Mouse (Mus musculus) heart, embryonic 11.5 days (tissue): Measurements from ENCODE around the gene Olfr464. TPM values are rescaled to one million over a fixed set of nuclear protein-coding genes. Genes with fewer than 3 reads are reported as not detected.

Source experiments
- ATAC-seq: fragments of 200-750 bp; cut with Nextera tagmentation; replicated peaks from 2 replicates; pipeline ENCODE4 v1.8.0; 2017; ENCODE audit warnings: moderate library complexity; ENCODE audit not compliant: insufficient number of reproducible peaks, low FRiP score, low TSS enrichment
- H3K27ac ChIP-seq: fragments of 300-500 bp; sonication (generic); 2 replicates; pipeline ENCODE4 v1.5.1; 2014; ENCODE audit warnings: mild to moderate bottlenecking, low read depth, low read length
- H3K27me3 ChIP-seq: fragments of 300-500 bp; sonication (generic); 2 replicates; pipeline ENCODE4 v1.6.1; 2014; ENCODE audit warnings: mild to moderate bottlenecking, low read length, mixed read lengths; ENCODE audit not compliant: control insufficient read depth, insufficient read depth
- H3K36me3 ChIP-seq: fragments of 300-500 bp; sonication (generic); 2 replicates; pipeline ENCODE4 v1.6.1; 2014; ENCODE audit warnings: mild to moderate bottlenecking, low read length, moderate library complexity, mixed read lengths; ENCODE audit not compliant: control insufficient read depth, insufficient read depth
- H3K4me1 ChIP-seq: fragments of 300-500 bp; sonication (generic); 2 replicates; pipeline ENCODE4 v1.6.1; 2014; ENCODE audit warnings: low read length; ENCODE audit not compliant: control insufficient read depth, insufficient read depth
- H3K4me2 ChIP-seq: fragments of 300-500 bp; sonication (generic); 2 replicates; pipeline ENCODE4 v1.6.1; 2014; ENCODE audit warnings: mild to moderate bottlenecking, moderate library complexity
- H3K4me3 ChIP-seq: fragments of 300-500 bp; sonication (generic); 2 replicates; pipeline ENCODE4 v1.5.1; 2014; ENCODE audit warnings: low read depth, low read length
- H3K9ac ChIP-seq: fragments of 300-500 bp; sonication (generic); 2 replicates; pipeline ENCODE4 v1.6.1; 2014; ENCODE audit warnings: mild to moderate bottlenecking, low read depth, low read length, moderate library complexity
- H3K9me3 ChIP-seq: fragments of 300-500 bp; sonication (generic); replicated peaks from 2 replicates; pipeline ENCODE4 v1.6.1; 2016; ENCODE audit warnings: low read length; ENCODE audit not compliant: control insufficient read depth
- WGBS: fragments of 180-500 bp; shearing (Covaris S2); extraction: QIAGEN DNeasy Blood & Tissue Kit; methylation state at CpG from one replicate; pipeline ENCODE4 v1.1.7; 2014; ENCODE audit not compliant: insufficient replicate concordance; 5-methylcytosine and 5-hydroxymethylcytosine counted together
- polyA plus RNA-seq: library from polyadenylated mRNA; unstranded; fragments of >200 nt; fragmentation: Nextera tagmentation; extraction: Ambion mirVana; gene quantifications from 2 replicates; pipeline ENCODE4 v1.2.1, GENCODE M21; 2014

The Olfr464 gene
- not detected in 2 replicates for polyA plus RNA-seq

DNA sequence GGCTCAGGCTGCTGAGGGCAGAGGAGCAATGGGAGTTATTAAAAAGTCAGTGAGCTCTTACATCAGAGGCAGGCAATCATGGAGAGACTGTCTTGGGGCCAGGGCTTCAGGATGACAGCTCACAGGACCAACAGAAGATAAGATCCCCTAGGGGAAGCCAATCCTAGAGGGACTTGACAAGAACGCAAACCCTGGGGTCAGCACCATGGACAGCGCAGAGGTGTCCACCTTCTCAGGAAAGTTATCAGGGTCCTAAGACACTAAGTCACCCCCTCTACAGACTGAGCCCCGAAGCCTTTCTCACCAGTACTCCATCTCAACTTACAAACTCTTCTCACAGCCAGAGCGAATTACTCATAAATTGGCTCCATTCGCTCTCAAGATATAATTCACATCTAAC, at the start of gene Olfr464:
Olfr464 (minus strand) TSS at position 2 of the 400 bp plus-strand sequence.
- 29% methylated on average over 5 of the region's 5 CpGs for WGBS
- Histone ChIP-seq H3K4me1 (no peaks in the 10 kb centered on the region), H3K4me2 (no peak within 1 kb of the TSS), H3K4me3 (no peak within 1 kb of the TSS), H3K9me3 (no peaks in the 10 kb centered on the region), H3K9ac (no peak within 1 kb of the TSS), H3K27ac (no peak within 1 kb of the TSS), H3K27me3 (no peaks in the 10 kb centered on the region), H3K36me3 (no peaks in the 10 kb centered on the region)
- ATAC-seq, result no peak

- Histone ChIP-seq H3K27ac (no peak overlapping the region), H3K36me3 (no peaks in the 10 kb centered on the region), H3K9ac (no peak overlapping the region), H3K4me2 (peak overlapping the region; percentile 59), H3K27me3 (peaks cover 3% of the 10 kb centered on the region; the same call in 1 of the 2 replicates), H3K9me3 (no peaks in the 10 kb centered on the region), H3K4me1 (peaks cover 2% of the 10 kb centered on the region; the same call in 1 of the 2 replicates), H3K4me3 (peak overlapping the region; percentile 21; the same call in 1 of the 2 replicates)
- WGBS, result 15% methylated on average over 14 of the region's 20 CpGs
- ATAC-seq, result no peak
Observed at GRCm38 (mm10) chr11:87968356-87969122, 47.8 kb upstream of the Olfr464 start.

- Histone ChIP-seq H3K4me3 (peak overlapping the region; percentile 21; the same call in 1 of the 2 replicates), H3K4me1 (peaks cover 2% of the 10 kb centered on the region; the same call in 1 of the 2 replicates), H3K36me3 (no peaks in the 10 kb centered on the region), H3K9me3 (no peaks in the 10 kb centered on the region), H3K9ac (no peak overlapping the region), H3K27me3 (peaks cover 3% of the 10 kb centered on the region; the same call in 1 of the 2 replicates), H3K4me2 (peak overlapping the region; percentile 59), H3K27ac (no peak overlapping the region)
- 4% methylated on average over 16 of the region's 17 CpGs for WGBS
- no peak for ATAC-seq
Observed at GRCm38 (mm10) chr11:87967692-87968289, 47.0 kb upstream of the Olfr464 start.

GRCm38 (mm10) chr11:87966214-87966613, 45.4 kb upstream of the Olfr464 start:
- Histone ChIP-seq H3K4me2 (peak overlapping the region; percentile 8; the same call in 1 of the 2 replicates), H3K9ac (0 out of 2 replicates have a peak overlapping the region, but pooled peaks have one; percentile 16), H3K4me3 (no peak overlapping the region), H3K27me3 (peaks cover 3% of the 10 kb centered on the region; the same call in 1 of the 2 replicates), H3K27ac (no peak overlapping the region), H3K9me3 (no peaks in the 10 kb centered on the region), H3K4me1 (peaks cover 2% of the 10 kb centered on the region; the same call in 1 of the 2 replicates), H3K36me3 (no peaks in the 10 kb centered on the region)
- 26% methylated on average over 10 of the region's 10 CpGs for WGBS
- ATAC-seq, result 0 out of 2 replicates have a peak, but pooled peaks have one; percentile 22

- ATAC-seq, result no peak
- H3K36me3 ChIP-seq, result no peaks in the 10 kb centered on the region
- H3K4me2 ChIP-seq, result no peak overlapping the region
- WGBS, result 44% methylated on average over 3 of the region's 3 CpGs
- H3K9me3 ChIP-seq, result no peaks in the 10 kb centered on the region
- H3K4me1 ChIP-seq, result peaks cover 2% of the 10 kb centered on the region; the same call in 1 of the 2 replicates
- H3K4me3 ChIP-seq, result no peak overlapping the region
- no peaks in the 10 kb centered on the region for H3K27me3 ChIP-seq
- H3K27ac ChIP-seq, result no peak overlapping the region
- H3K9ac ChIP-seq, result no peak overlapping the region
Observed at GRCm38 (mm10) chr11:87965293-87965692, 44.5 kb upstream of the Olfr464 start.

DNA sequence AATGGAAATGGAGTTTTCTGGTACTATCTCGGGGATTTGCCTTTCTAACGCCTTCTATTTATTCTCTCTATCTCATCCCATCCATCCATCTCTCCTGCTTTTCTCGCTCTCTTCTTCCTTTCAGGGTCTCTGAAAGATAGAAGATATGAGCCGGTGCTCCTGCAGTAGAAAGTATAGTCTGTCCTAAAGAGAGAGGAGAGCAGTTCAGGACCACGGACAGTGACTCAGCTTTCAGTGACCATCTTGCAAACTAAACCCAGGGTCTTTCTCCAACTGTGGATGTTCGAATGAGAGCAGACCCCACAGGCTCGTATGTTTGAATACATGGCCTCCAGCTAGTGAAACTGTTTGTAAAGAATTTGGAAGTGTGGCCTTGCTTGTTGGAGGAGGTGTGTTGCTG, 36.3 kb upstream of the Olfr464 start:
- Histone ChIP-seq H3K4me1 (no peaks in the 10 kb centered on the region), H3K9me3 (no peaks in the 10 kb centered on the region), H3K27me3 (no peaks in the 10 kb centered on the region), H3K36me3 (no peaks in the 10 kb centered on the region), H3K27ac (no peak overlapping the region), H3K4me3 (no peak overlapping the region), H3K4me2 (no peak overlapping the region), H3K9ac (no peak overlapping the region)
- 35% methylated on average over 7 of the region's 7 CpGs for WGBS
- no peak for ATAC-seq

DNA sequence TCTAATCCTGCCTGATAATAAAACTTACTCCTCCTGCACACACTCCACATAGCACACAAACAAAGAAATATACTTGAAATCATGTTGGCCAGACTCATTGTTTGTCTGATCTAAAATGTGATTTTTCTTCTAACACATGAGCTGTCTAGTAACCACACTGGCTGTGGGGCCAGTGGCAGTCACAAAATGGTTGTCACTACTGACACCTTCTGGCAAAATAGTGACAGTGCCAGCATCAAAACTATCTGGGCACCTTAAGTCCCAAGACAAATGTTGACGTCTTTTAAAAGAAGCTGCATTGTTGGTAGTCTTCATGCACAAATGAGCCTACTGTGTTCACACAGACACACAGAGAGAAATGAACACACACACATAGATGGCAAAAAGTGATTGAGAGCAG, 34.4 kb upstream of the Olfr464 start:
- no peaks in the 10 kb centered on the region for H3K4me1 ChIP-seq
- H3K9ac ChIP-seq, result no peak overlapping the region
- H3K27ac ChIP-seq, result no peak overlapping the region
- no peaks in the 10 kb centered on the region for H3K9me3 ChIP-seq
- H3K36me3 ChIP-seq, result no peaks in the 10 kb centered on the region
- 11% methylated on average over 1 of the region's 1 CpGs for WGBS
- no peak for ATAC-seq
- no peak overlapping the region for H3K4me3 ChIP-seq
- no peaks in the 10 kb centered on the region for H3K27me3 ChIP-seq
- no peak overlapping the region for H3K4me2 ChIP-seq

DNA sequence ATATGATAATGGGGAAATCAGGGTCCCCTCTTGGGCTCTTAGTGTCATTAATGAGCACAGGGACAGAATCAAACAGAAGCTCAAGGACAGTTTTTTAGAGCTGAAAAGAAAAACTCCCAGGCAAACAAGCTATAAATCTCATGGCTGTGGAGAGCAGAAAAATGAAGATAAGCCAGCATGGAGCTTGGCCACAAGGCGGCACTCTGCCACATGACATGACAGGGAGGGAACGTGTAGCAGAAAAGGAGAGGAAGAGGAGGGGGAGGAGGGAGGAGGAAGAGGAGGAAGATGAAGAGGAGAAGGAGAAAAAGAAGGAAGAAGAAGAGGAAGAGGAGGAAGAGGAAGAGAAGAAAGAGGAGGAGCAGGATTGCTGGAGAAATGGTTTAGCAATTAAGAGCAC, 29.2 kb upstream of the Olfr464 start:
- H3K27me3 ChIP-seq, result no peaks in the 10 kb centered on the region
- no peaks in the 10 kb centered on the region for H3K9me3 ChIP-seq
- no peak overlapping the region for H3K27ac ChIP-seq
- no peak for ATAC-seq
- H3K9ac ChIP-seq, result no peak overlapping the region
- no peak overlapping the region for H3K4me3 ChIP-seq
- 0% methylated on average over 2 of the region's 2 CpGs for WGBS
- H3K36me3 ChIP-seq, result no peaks in the 10 kb centered on the region
- H3K4me1 ChIP-seq, result no peaks in the 10 kb centered on the region
- no peak overlapping the region for H3K4me2 ChIP-seq
